Mouse (Mus musculus) right cerebral cortex, postnatal 14 days (tissue): ENCODE measurements at regions not wholly inside any gene's neighbourhood (a gene's known extent, or its start where the extent isn't known, plus 50 kb on each side); places are given as distances from the start of the nearest gene placed in this dataset.
"Not testable (repeated sequence)": the region's sequence is repeated elsewhere in the genome, so short reads cannot be mapped to it uniquely, and the experiment has no call there.

Experiments used
- DNase-seq: peaks from one replicate; pipeline ENCODE4 v3.0.0; 2022

DNA sequence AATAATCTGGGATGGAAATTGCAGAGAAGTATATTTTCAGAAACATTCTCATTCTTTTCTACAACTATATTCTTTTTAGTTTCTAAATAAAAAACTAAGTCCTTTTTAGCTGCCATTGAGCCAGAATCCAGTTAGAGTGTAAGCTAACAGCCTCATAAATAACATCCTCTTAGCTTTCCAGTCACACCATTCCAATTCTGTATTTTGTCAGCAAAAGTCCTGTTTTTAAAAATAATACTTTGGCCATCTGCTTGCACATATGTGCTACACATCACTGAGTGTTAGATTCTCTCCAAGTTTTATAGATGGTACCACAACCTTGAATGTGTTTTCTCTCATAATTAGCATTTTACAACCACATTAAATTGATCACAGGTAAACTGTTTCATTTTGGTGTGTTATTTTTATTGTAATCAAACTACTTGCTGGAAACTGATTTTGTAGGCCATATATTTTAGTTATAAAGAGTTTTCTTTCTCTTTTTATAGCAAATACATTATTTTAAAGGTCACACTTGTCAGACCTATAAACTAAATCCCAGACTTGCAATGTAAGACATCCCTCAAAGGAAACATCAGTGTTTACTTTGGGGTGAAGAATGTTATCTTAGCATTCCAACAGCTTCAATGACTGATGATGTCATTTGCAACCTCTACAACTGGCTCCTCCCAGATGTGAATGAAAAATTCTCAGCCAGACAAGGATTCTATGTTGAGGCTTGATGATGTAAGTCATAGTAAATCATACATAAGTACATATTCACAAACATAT is 1878.9 kb upstream of the Flrt2 start:
- DNase-seq: no peak

DNA sequence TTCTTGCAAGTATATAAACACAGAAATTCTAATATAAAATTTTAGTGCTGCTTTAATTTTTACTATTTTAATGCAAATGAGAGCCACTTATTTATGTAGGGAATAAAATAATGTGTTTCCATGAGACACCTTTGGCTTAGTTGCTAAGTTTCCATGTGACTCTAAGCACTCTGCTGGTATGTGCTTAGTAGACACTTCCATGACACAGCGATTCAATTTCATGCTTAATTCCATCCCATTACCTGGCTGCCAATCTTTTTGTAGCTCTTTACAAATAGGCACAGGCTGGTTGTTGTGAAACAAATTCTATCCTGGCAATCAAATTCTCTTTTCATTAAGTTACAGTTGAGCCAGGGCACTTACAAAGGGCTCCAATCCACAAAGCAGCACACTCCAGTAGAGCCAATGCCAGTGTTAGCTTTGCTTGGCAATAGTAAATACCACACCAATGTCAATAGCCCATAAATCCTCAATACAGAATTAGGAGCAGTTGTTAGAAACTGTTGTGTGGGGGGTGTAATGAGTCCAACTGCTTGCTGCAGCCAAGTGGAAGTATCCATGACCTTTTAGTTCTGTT is 1841.0 kb upstream of the Flrt2 start:
- DNase-seq: no peak

GRCm38 (mm10) chr12:93851660-93852059 is 1840.4 kb upstream of the Flrt2 start:
- DNase-seq: no peak

GRCm38 (mm10) chr12:93885946-93886345 is 1806.1 kb upstream of the Flrt2 start:
- DNase-seq: no peak

GRCm38 (mm10) chr12:93890109-93890508 is 1801.9 kb upstream of the Flrt2 start:
- DNase-seq: no peak

DNA sequence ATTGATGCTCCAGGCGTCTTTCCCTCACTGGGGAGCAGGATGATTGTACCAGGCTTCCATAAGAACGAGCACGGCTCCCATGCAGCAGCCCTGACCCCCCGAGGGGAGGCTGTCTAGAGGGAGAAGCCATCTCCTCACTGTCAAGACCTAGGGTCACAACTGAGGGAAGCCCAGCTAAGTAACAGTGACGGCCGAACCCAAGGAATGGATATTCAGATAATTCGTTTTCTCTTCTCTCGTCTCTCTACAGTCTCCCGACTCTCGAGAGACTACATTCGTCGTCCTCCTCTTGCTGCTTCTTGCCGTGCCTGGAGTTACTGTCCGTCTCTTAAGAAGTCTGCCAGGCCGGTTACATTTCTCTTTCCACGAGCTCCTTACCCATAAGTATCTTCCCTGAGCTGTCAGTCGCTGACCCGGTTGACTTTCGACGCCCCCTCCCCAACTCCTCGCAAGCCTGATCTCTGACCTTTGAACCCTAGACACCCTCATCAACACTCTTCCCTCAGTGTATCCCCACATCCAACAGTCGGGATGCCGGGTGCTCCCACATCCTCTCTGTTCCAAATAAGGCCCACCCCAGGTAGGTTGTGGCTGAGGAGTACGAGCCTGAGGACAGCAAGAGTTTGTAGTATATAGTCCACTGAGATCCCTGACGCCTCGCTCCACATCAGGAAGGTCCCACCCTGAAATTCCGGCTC is 1763.3 kb upstream of the Flrt2 start:
- DNase-seq: not testable (repeated sequence)

DNA sequence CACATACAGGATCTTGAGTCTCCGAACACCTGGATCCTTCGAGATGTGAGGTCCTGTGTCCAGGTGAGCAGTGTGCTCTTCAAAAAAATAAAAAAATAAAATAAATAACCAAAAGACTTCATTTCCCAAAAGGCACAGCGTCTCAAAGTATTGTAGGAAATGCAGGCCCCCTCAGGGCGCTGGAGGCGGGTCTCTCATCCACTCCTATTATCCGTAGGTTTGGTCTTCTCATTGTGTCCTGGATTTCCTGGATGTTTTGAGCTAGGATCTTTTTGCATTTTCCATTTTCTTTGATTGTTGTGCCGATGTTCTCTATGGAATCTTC is 1762.8 kb upstream of the Flrt2 start:
- DNase-seq: not testable (repeated sequence)

DNA sequence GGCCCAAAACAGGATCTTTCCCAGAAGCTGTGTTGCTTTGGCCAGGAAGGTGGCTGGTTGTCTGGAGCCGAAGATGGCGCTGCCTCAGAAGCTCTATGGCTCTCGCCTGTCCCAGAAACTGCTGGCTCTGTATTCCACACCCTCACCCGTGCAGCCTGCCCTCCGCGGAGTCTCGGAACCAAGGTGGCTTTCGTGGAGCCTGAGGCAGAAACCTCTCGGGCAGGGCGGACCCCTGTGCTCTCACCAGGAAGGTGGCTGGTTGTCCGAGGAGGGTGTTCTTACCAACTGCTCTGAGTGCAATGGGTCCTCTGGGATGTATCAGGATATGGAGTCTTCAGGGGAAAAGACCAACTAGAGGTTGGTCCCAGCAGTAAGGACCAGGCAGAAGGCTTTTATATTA is 1761.8 kb upstream of the Flrt2 start:
- not testable (repeated sequence) for DNase-seq

- no peak for DNase-seq
Measured at GRCm38 (mm10) chr12:93960869-93961268, 1731.2 kb upstream of the Flrt2 start.

DNA sequence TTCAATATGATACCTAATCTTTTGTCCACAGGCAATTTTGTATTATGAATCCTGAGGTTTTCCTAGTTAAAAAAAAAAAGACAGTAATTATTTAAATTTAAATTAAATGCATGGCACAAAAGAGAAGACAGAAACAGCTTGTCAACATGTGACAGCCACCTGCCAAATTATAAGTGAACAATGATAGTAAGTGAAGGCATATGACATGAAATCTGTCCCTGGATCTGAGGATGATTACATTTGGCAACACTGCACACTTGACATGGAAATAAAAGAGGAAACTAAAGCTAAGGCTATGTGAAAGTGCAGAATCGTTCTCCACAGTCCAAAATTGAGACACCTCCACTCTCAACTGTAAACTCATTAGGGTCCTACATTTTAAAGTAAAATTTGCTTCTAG is 1710.7 kb upstream of the Flrt2 start:
- DNase-seq: no peak

- no peak for DNase-seq
Measured at GRCm38 (mm10) chr12:93991531-93991930, 1700.5 kb upstream of the Flrt2 start.

GRCm38 (mm10) chr12:93993875-93994274 is 1698.2 kb upstream of the Flrt2 start:
- DNase-seq: no peak

- no peak for DNase-seq
Measured at GRCm38 (mm10) chr12:94015946-94016345, 1676.1 kb upstream of the Flrt2 start.

DNA sequence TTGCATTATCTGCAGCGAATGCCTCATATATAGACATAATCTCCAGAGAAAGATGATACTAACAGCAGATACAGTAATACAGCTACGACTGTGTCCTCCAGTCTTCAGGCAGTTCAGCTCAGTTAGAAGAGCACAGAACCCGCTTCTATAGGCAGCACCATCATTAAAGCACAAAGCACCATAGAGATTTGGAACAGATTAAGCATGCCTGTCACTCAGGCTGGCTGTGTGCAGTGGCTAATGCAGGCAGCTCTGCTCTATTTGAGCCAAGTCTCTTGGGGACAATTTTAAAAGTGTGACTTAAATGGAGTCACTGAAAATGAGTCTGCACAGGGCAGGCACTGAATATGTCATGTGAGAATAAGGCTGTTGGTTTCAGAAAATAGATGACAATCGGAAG is 1660.7 kb upstream of the Flrt2 start:
- no peak for DNase-seq

DNA sequence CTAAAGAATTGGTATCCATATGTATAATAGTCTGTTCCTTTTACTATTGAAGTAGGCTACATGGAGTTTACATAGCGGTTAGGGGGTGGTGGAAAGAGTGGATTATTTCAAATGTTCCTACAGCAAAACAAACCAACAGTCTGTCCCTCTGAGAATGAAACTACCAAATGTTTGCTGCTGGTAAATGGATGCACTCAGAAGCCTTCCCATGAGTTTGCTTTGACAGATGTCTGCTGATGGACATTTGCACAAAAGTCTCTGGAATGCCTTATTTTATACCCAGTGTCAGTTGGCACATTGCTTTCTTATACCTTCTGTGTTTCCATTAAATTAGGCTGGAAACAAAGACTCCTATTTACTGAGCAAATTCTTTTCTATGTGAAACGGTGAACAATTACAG is 1644.1 kb upstream of the Flrt2 start:
- no peak for DNase-seq

- peak; percentile 5 for DNase-seq
Measured at GRCm38 (mm10) chr12:94057767-94058166, 1634.3 kb upstream of the Flrt2 start.

DNA sequence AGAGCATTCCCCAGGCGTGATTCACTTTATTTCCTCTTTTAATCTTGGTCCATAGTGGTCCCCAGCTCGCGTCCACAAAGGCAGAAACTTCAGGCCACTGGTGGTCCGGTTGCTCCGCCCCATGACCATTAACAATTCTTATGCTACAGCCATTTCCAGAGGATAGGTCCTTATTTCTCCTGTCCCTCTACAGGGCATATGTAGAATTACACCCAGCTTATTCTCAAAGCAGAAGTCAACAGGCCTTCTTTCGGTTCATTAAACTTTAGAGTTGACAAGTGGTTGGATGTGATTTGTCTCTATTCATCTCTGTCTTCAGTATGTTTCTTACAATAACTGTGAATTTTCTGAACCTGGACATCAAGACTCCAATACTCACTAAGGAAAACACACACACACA is 1632.4 kb upstream of the Flrt2 start:
- DNase-seq: no peak

DNA sequence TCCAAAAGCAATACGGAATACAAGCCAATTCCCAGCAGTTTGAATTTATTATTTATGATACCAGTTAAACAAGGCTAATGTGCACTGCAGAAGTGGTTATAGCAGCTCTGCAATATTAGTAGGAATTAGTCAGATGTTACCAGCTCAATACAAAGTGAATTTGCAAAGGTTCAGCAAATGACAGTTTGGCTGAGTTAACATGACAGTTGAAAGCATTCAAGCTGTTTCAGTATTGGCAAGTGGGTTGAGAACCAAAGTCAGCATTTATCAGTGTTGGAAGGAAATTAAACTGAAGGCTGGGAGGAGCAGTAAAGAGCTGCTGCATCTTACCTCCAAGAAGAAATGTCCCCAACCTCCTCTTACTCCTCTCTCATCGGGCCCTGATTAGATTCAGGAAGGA is 1631.7 kb upstream of the Flrt2 start:
- DNase-seq: no peak

DNA sequence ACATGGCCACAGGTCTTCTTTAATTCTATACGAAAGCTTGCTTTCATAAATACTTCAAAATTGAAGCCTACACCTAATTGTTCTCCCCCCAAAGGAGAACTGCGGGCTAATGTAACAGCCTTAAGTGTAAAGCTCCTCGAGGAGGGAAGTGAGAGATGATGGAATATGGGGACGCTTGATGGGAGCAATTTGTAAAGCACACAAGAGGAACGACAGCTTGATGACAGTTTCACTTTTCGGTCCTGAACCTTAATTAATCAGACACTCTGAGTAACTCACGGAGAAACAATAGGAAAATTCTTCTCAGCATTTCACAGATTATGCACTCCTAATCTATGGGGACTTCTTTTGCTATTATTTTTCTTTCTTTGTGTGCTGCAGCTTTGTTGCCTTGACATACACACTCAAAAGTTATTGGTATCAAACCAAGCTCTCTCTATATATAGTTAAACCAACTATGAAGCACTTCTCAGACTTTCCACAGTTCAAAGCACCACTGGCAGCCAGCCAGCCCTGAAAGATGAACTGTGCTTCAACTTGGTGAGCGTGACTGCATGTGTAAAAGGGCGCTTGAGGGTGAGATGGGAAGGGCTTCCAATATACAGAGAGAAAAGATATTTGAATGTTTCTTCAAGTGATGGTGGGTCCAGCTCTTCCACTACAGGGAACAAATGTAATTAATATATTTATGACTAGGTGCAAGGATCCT is 1625.4 kb upstream of the Flrt2 start:
- DNase-seq: no peak

DNA sequence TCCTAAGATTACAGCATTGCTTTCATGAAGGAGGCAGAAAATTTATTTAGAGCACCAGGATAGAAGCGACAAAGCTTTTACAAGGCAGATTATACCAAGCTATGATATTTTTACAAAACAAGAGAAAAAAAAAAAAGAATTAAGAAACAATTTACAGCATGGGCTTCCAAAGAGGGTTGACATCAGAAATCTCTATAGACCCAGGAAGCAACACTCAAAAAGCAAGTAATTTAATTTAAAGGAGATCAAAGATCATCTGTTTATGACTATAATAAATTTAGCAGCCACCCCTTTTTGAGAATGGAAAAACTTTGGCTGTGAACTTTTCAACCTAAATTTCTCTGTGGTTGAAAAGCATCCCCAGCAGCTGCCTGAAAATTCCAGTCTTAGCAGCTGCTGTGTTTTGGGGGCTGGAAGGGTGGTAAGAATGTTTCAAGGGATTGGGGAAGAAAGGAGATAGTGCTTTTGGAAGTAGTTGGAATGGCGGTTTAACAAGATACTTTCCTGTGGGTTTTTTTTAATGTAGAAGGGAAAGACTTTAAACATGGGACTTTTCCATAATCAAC is 1621.0 kb upstream of the Flrt2 start:
- no peak for DNase-seq

DNA sequence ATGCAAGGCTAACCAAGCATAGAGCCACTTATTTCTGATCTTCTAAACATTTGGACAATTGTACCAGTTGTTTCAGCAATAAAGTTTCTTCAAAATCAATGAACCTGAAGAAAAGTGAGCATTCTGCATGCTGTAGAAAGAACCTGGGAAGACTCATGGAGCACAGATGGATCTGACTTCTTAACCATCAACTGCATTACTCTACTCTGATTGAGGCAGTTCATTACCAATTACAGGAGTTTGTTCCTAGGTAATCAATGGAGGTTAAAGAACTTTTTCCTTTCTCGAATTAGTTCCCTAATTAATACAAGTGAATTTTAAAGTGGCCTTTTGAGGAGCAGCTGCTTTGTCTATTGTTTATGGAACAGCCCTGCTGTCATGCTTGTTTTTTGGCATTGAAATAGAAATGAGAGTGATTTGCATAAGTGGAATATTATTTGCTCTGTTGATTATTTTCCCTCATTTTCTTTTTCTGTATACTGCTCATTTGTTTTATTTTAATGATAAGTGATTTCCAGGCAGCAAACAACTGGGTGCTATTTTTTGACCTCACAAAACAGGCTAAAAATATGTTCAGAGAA is 1586.4 kb upstream of the Flrt2 start:
- no peak for DNase-seq

DNA sequence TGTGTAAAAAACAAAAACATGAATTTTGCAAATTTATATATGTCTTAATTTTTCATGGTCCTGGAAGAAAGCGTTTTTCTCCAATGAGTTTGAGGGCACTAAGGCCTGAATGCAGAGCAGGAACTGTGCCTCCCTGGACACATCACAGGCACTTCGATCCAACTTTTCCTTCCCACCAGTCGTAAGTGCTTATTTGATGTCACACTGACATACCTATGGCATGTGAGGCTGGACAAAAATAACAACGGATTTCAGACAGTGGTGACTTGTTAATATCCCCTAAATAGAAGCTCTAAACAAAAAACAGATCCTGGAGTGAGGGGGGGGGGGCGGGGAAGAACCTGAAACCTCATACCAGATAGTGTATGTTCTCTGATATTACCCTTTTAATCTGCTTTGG is 1541.9 kb upstream of the Flrt2 start:
- DNase-seq: no peak
